Mouse (Mus musculus) megakaryocyte, embryonic 14.5 days (primary cell): ENCODE results near the gene Jhy.

Experiments used
- FLI1 ChIP-seq: IDR thresholded peaks from 2 replicates; pipeline ENCODE4 v1.6.1; 2012; ENCODE audit warnings: low read length, inconsistent platforms, mixed read lengths
- GATA1 ChIP-seq: IDR thresholded peaks from 3 replicates; pipeline ENCODE4 v1.6.1; 2012; ENCODE audit warnings: mixed read lengths, low read length, inconsistent platforms, borderline replicate concordance

GRCm38 (mm10) chr9:40933323-40933722, 30.6 kb downstream of the Jhy start:
- TF ChIP-seq GATA1 (no peak), FLI1 (no peak)
